Mouse (Mus musculus) CD4-positive, CD25-positive, alpha-beta regulatory T cell, adult 2 months (primary cell): Measurements from ENCODE around the gene Ppp1cc.
"Not testable (repeated sequence)": the region's sequence is repeated elsewhere in the genome, so short reads cannot be mapped to it uniquely, and the experiment has no call there.

Experiments
- DNase-seq: peaks from one replicate; pipeline ENCODE4 v3.0.0-alpha.2; 2012; ENCODE audit warnings: low read depth, low spot score

The Ppp1cc gene

DNA sequence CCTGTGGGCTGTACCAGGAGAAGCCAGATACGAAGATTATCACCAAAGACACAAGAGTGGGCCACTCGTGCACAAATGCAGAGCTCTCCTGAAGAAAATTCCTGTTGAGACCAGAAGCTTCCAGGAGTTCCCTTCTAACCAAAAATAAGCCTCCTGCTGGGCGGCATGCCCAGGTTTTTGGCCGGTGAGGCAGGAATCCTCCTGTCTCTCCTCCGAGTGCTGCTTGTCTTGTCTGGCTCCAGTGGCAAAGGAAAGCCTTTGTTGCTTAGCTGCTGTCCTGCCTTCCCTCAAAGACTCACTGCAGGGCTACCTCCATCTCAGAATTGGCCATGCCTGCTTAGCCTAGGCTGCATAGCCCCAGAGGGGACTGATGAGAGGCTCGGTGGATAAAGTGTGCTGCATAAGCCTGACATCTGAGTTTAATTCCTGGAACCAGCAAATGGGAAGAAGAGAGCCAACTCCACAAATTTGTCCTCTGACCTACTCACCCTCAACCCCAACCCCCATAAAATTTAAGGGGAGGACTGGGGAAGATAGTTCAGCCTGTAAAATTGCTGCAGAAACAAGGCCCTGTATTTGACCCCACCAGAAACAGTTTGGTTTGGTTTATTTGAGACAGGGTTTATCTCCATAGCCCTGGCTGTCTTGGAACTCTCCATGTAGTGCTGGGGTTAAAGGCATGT, 7.3 kb downstream of the Ppp1cc start:
- DNase-seq = no peak

DNA sequence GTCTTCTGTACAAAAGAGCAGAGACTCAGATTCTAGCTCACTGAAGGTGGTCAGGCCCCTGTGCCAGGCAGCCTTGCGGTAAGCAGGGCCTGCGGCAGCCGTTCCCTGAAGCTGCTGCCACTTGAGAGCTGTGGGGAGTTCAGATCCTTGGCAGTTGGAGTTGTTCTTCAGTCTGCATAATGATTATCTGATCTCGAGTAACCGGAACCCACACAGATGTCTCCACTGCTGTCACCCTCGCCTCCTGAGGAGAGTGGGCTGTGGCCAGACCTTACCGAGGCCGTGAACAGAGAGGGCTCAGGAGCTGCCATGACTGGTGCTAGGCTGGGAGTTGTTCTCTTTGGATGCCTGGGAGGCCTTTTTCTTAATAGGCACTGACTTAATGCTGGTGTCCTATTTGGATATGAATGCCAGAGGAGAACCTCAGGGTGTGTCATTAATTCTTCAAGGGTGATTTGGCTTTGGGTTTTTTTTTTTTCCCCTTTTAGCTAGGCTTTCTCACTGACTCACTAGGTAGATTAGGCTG, 8.6 kb downstream of the Ppp1cc start:
- no peak for DNase-seq

DNA sequence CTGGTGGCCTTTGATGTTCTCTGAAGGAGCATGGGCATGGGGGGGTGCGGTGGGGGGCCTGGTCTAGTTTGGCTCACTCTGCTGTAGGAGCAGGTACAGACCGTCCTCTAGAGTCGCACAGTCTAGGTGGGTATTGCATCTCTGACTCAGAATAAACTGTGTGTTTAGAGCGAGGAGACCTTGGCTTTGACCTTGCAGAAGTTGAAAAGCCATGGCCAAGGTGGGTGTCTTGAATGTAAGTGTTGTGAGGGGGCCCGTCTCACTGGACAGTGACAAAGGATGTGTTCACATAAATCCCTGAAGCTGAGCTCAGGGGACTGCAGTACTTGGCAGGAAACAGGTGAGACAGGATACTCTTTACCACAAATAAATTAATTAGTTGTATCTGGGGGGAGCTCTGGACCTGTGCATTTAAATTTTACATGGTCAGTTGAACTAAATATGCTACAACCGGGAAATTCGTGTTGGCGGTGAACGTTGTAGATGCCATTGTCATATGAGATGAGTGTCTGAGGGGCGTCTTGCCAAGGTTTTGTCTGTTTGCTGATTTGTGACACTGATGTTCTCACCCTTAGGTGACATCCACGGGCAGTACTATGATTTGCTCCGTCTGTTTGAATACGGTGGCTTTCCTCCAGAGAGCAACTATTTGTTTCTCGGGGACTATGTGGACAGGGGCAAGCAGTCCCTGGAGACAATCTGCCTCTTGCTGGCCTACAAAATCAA, 10.4 kb downstream of the Ppp1cc start:
- no peak for DNase-seq

DNA sequence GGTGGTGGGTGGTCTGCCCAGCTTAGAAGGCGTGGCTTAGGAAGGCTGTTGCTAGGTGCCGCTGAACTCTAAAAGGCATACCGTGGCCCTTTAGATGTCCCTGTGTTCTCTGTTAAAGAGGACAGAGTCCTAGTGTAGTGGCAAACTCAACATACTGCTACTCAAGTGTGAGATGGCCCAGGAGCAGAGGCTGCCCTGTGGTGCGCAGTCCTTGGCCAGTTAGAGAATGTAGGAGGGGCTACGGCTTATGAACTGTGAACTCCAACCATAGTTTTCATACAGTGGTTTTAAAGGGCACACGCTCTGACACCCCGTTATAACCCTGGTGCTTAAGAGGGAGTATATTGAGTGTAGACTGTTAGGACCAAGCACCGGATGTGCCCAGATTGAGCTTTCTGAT, 13.0 kb downstream of the Ppp1cc start:
- no peak for DNase-seq

DNA sequence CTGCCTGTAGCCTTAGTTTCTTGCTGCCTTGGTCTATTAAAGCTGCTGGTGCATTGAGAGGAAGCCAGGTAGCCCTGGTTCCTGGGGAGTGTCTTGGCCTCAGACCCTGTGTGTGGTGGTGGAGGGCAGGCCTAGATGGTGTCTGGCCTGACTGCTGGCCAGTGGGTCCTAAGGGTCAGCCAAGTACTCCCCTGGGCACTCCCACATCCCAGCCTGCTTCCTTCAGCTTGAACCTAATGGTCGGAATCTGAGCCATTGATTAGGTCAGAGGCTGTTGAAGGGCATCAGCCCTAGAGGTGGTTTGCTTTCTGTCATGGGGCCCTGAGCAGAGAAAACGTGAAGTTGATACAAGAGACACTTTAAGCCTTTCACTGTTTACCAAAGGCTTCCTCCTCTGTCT, 17.3 kb downstream of the Ppp1cc start:
- DNase-seq = no peak

DNA sequence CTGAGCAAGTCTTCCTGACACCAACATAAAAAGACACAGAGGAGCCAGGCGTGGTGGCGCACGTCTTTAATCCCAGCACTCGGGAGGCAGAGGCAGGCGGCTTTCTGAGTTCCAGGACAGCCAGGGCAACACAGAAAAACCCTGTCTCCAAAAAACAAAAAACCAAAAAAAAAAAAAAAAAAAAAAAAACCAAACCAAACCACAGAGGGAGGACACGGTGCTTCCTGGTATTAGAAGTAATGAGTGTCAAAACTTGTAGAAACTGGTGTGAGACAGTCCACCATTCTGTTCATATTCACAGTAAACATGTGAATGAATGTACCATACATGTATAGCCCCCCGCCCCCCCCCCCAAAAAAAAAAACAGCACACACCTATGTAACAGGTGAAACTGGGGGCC, 17.9 kb downstream of the Ppp1cc start:
- no peak for DNase-seq

DNA sequence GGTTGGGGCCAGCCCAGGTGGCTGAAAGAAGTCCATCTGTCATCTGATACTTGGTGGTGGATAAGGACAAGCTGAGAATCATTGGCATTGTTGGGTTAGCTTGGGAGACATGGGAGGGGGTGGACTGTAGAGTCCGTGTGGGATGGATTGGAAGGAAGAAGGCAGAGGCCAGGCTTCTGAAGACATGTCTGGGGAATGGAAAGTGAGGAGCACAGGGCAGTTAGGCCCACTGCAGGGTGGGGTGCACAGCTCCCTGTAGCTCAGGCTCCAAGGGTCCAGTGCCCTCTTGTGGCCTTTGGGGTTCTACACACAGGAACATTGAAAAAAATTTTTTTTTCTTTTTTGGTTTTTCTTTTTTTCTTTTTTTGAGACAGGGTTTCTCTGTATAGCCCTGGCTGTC, 18.3 kb downstream of the Ppp1cc start:
- peak; percentile 82 for DNase-seq

DNA sequence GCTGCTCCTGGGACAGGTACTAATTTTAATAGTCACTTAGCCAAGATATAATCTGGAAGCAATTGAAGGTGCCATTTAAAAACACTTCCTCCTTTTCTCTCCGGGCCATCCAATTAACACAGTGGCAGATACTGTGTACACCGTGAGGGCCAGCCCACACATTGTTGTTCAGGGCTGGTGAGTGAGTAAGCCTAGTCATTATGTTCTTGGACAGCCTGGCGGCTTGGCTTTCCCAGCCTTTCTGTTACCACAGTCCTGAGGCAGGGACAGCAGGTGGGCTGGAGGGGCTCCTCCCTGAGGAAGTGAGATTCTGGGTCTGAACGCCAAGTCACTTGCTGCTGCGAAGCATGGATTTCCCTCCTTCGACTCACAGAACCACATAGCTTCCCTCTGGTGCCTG, 21.6 kb downstream of the Ppp1cc start:
- no peak for DNase-seq

DNA sequence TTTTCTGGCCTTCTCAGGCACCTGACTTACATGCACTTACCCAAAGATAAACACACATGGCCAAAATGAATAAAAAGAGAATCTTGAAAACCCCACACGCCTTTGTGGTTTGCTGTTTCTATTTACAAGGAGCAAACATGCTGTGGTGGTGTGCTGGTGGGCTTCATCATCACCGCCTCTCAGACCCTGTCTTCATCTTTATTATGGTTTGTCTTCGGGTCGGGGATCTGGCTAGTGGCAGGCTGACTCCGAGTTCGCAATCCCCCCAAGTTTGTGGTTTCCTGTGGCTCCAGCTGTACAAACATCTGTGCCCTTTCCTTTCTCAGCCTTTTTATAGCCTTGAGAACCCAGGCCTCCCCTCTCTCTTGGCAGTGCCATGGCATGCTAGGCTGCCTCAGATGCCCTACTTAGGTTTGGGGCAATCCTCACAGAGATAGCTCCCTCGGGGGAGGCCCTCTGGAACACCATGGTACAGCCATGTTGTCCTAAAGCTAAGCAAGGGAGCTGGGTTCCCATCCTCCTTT, 26.3 kb downstream of the Ppp1cc start:
- no peak for DNase-seq

DNA sequence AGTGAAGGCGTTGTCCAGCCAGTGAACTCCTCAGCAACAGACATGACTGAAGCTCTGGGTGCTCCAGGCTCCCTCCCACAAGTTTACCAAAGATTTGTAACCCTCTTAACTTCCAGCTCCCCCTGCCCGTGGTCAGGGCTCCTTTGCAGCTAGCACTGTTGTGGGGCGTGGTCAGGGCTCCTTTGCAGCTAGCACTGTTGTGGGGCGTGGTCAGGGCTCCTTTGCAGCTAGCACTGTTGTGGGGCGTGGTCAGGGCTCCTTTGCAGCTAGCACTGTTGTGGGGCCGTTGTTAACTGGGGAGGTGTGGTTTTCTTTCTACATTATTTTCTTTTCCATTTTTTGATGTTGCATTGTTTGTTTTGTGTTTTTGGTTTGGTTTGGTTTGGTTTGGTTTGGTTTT, 26.8 kb downstream of the Ppp1cc start:
- not testable (repeated sequence) for DNase-seq

DNA sequence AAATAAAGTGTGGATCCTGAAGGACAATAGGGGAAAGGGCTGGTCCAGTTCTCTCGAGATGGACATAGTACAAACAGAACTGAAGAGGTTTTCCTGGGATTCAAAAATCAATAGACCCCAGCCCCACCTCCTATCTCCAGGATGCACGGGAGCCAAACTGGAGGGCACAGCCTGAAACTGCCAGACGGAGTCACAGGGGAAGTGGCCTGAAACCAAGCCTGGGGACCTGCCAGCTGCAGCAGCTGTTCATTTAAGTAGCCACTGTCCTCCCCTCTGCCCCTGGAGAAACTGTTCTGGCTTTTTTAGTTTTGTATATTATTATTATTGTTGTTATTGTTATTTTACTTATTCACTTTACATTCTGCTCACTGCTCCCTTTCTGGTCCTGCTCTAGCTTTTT, 31.0 kb downstream of the Ppp1cc start:
- DNase-seq = no peak

DNA sequence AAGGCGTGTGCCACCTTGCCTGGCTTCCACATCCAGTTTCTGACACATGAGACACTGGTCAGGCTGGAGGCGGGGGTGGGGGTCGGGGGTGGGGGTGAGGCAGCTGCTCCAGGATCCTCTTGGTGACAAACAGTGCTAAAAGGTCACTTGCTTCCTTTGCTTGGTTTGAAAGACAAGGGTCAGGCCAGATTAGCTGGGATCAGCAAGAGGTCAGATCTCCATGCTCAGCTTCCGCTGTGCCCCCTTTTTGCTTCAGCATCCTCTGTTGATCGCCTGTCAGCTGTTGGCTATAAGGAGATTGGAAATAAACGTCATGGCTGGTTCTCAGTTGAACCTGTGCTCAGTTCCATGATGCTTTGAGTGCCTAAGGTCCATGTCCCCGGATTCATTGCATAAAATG, 32.4 kb downstream of the Ppp1cc start:
- no peak for DNase-seq

DNA sequence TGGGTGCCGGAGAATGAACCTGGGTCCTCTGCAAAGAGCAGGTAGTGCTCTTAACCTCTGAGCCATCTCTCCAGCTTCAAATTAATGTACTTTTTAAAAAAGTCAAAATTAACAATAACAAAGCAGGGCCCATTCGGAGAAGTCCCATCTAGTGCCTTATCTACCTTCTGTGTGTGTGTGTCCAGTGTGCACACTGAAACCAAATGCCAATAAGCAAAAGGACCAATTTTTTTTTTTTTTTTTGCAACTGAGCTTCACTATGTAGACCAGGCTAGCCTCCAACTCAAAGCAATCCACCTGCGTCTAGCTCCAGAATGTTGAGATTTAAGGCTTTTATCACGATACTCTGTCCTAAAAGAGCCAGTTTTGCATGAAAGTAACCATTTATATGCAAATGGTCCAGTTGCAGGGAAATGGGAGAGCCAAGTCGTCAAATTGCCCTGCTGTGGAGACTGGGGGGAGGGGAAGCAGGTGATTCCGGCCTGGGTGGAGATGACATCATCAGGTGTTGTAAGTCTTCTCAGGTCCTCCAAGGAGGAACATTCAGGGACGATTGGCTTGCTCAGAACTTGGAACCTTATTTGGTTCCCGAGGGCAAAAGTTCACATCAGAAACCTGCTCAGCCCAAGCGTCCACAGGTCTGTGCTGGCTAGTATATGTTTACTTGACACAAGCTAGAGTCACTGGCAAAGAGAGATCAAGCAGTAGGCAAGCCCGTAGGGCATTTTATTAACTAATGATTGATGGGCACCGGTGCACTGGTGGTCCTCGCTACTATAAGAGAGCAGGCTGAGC, 33.4 kb downstream of the Ppp1cc start:
- no peak for DNase-seq

DNA sequence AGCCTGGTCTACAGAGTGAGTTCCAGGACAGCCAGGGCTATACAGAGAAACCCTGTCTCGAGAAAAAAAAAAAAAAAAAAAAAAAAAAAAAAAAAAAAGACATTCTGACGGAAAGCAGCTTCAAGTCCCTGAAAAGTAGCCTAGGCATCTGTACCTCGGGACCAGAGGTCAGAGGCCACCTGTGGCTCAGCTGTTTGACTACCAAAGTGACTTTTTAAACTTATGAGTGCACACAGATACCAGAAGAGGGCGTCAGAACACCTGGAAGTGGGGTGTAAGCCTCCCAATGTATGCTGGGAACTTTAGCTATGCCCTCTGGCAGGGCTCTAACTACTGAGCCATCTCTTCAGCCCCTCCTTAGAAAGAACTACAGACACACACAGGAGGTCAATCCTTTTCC, 34.3 kb downstream of the Ppp1cc start:
- DNase-seq = peak; percentile 59

DNA sequence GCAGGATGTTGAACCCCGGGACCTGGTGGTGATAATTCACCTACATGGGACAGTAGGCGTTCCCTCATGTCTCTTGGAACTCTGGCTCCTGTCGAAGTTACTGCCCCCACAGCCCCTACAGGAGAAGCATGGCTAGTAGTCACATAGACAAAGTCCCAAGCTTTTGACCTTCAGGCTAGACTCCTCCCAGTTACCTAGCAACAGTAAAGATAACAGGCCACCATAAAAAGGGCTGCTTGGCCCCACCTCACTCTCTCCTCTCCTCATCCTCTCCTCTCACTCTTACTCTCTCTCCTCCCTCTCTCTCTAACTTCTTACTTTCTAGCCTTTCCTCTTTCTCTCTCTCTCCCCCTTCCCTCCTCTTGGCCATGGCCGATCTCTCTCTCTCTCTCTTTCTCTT, 42.8 kb downstream of the Ppp1cc start:
- DNase-seq = no peak

DNA sequence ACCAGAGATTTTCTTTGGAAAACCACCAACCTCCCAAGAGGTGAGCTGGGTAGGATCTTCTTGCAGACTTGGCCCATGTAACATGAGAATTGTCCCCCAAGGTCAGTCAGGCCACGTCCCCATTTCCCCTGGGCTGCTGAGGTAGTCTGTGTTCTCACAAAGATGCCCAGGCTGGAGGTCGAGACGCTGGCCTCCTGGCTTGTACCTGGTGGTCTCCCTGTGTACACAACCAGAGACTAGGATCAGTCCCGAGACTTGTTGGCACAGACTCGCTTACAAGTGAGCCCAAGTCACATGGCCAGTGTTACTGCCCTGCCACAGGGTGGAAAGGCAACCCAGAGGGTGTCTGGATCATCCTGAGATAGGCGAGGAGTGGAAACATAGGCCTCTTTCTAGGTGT, 43.8 kb downstream of the Ppp1cc start:
- no peak for DNase-seq

DNA sequence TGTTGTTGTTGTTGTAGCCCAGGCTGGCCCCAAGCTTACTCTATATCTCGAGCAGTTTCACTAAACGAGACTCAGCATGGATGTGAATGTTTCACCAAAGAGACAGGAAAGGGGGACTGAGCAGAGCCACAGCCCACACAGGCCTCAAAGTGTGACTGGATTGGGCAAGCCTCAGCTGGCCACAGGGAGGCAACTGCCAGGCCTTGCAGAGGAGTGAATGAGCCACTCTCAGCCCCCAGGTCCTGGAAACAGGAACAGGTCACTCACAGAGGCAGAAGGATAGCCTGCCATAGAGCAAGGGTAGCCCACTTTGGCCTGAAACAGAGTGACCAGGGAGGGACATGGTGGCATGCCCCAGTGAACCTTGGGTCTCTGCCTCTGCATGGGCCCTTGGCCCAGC, 46.1 kb downstream of the Ppp1cc start:
- no peak for DNase-seq

DNA sequence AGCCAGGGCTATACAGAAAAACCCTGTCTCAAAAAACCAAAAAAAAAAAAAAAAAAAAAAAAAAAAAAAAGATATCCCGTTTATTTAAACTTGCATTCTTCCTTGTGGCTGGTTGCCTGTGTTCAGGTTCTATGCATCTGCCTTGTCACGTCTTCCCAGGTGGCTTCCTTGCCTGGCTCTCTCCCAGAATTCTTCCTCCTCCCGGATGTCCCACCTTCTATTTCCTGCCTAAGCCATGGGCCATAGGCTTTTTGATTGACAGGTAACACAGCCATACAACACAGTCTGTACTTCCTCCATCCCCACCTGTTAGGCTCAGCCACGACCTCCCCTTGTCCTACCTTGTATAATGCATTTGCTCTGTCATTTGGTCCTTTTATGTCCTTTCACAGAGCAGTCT, 48.4 kb downstream of the Ppp1cc start, which contains the start of gene Hvcn1:
TSS of gene Hvcn1 (plus strand) at position 330 of the 400 bp plus-strand sequence.
- DNase-seq = no peak

DNA sequence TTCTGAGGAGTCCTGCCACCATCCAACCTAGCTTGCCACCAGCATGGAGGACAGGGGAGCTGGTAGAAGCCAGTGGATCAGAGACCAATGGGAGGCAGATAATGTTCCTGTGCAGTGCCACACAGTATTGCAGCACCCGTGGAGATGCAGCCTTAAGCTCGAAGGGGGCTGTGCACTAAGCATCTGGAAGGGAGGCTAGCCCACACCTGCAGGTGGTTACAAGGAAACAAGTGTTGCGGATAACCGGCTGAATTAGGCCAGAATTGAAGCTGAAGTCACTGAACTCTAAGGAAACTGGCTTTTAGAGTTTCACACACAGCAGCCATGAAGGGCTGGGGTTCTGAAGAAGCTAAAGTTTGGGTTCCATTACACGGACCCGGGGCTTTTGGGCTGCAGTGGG, 50.8 kb downstream of the Ppp1cc start:
- DNase-seq = no peak

DNA sequence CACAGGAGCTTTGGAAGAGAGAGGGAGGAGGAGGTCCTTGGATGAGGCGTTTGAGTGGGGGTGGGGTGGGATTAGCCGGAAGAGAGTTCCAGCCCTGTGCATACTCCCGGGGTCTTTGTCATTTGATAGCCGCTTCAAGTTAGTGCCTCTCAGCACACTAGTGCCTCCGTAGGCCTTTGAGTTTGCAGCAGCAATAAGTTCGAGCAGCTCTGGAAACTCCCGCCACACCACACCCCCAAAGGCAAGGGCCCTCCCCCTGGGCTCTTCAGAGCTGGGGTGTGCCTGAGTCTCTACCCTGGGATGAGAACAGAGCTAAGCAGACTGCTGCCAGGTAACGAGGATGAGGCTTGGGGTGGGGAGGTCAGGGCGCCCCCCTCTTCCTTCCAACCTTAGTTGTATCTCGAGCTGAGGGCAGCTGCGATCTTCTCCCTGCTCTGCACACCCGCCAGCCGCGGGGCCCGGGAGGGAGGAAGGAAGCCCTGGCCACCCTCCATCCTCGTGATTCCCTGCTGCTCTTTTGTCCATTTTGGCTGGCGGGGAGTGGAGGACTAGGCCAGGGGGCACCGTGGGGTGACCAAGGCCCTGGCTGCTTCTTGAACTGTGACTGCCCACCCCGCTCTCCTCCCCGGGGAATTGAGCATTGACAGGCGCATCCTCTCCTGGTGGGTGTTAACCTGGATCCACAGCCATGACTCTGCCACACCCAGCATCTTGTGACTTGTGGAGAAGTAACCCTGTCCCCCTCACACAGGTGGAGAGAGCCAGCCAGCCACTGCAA, 51.7 kb downstream of the Ppp1cc start:
- peak; percentile 83 for DNase-seq

DNA sequence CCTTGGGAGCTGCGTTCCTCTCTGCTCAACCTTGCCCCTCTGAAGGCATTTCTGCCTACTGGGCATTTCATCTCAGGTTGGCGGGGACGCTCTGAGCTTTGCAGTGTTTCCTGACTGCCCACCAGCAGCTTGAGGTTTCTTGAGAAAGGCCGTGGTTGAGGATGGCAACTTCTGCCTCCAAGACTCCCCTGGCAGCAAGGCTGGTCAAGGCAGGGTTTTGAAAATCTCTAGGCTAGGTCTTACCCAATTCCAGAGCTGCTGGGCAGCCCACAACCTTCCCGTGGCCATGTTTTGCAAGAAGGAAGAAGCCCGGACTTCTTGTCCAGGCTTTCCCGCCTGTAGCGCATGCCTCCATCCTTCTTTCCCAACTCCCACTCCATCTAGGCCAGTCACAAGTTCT, 52.8 kb downstream of the Ppp1cc start:
- no peak for DNase-seq
